Mouse (Mus musculus): ENCODE data around the gene Klhl8. TPM values are rescaled to one million over a fixed set of nuclear protein-coding genes. Genes with fewer than 3 reads are reported as not detected.

Gene Klhl8
- polyA plus RNA-seq, 1 experiment from 2014 or later = 2.4 TPM

GRCm38 (mm10) chr5:103855483-103856211 lies 55.4 kb downstream of the Klhl8 start:
- 63% methylated on average over 14 of the region's 14 CpGs for WGBS (ENCODE audit: insufficient replicate concordance)
- ATAC-seq = peak; percentile 78
- H3K36me3 ChIP-seq = peaks cover 49% of the 10 kb centered on the region

GRCm38 (mm10) chr5:103854807-103855194 lies 56.3 kb downstream of the Klhl8 start:
- no peaks in the 10 kb centered on the region for H3K9me3 ChIP-seq (replicated peaks)
- no peak for ATAC-seq
- no peak overlapping the region for H3K9ac ChIP-seq
- H3K27ac ChIP-seq = no peak overlapping the region
- no peaks in the 10 kb centered on the region for H3K27me3 ChIP-seq (replicated peaks)
- no peak overlapping the region for H3K4me3 ChIP-seq
- no peak overlapping the region for H3K4me2 ChIP-seq
- 86% methylated on average over 5 of the region's 5 CpGs for WGBS (ENCODE audit: insufficient replicate concordance)
- peaks cover 24% of the 10 kb centered on the region for H3K4me1 ChIP-seq
- H3K36me3 ChIP-seq = peaks cover 57% of the 10 kb centered on the region

More at GRCm38 (mm10) chr5:103855483-103856211, 55.4 kb downstream of the Klhl8 start:
- H3K9ac ChIP-seq = no peak overlapping the region
- H3K4me1 ChIP-seq = peaks cover 24% of the 10 kb centered on the region
- H3K4me2 ChIP-seq = no peak overlapping the region
- H3K27ac ChIP-seq = peak overlapping the region; percentile 11; the same call in 1 of the 2 replicates
- no peak overlapping the region for H3K4me3 ChIP-seq
- no peaks in the 10 kb centered on the region for H3K9me3 ChIP-seq (replicated peaks)
- H3K27me3 ChIP-seq (replicated peaks) = no peaks in the 10 kb centered on the region

GRCm38 (mm10) chr5:103854041-103854806 lies 56.8 kb downstream of the Klhl8 start:
- 68% methylated on average over 17 of the region's 17 CpGs for WGBS (ENCODE audit: insufficient replicate concordance)
- no peaks in the 10 kb centered on the region for H3K9me3 ChIP-seq (replicated peaks)
- H3K27ac ChIP-seq = no peak overlapping the region
- H3K36me3 ChIP-seq = peaks cover 63% of the 10 kb centered on the region
- no peak for ATAC-seq
- peaks cover 24% of the 10 kb centered on the region for H3K4me1 ChIP-seq
- H3K4me3 ChIP-seq = no peak overlapping the region
- no peak overlapping the region for H3K4me2 ChIP-seq
- no peaks in the 10 kb centered on the region for H3K27me3 ChIP-seq (replicated peaks)
- no peak overlapping the region for H3K9ac ChIP-seq

- Histone ChIP-seq H3K4me3 (no peak overlapping the region), H3K4me2 (no peak overlapping the region), H3K36me3 (peaks cover 76% of the 10 kb centered on the region), H3K27me3 (replicated peaks) (no peaks in the 10 kb centered on the region), H3K4me1 (peaks cover 24% of the 10 kb centered on the region), H3K9ac (no peak overlapping the region), H3K27ac (no peak overlapping the region), H3K9me3 (replicated peaks) (no peaks in the 10 kb centered on the region)
- WGBS (ENCODE audit: insufficient replicate concordance) = 82% methylated on average over 4 of the region's 4 CpGs
- no peak for ATAC-seq
Observed at GRCm38 (mm10) chr5:103852756-103853549, 58.1 kb downstream of the Klhl8 start.

- ATAC-seq = no peak
- WGBS (ENCODE audit: insufficient replicate concordance) = 91% methylated on average over 8 of the region's 8 CpGs
- no peaks in the 10 kb centered on the region for H3K27me3 ChIP-seq (replicated peaks)
- no peak overlapping the region for H3K27ac ChIP-seq
- no peaks in the 10 kb centered on the region for H3K9me3 ChIP-seq (replicated peaks)
- no peak overlapping the region for H3K4me2 ChIP-seq
- no peak overlapping the region for H3K4me3 ChIP-seq
- peaks cover 100% of the 10 kb centered on the region for H3K36me3 ChIP-seq
- no peaks in the 10 kb centered on the region for H3K4me1 ChIP-seq
- H3K9ac ChIP-seq = no peak overlapping the region
Observed at GRCm38 (mm10) chr5:103848546-103848945, 62.5 kb downstream of the Klhl8 start.

- Histone ChIP-seq H3K9me3 (replicated peaks) (no peaks in the 10 kb centered on the region), H3K9ac (no peak overlapping the region), H3K4me3 (no peak overlapping the region), H3K27me3 (replicated peaks) (no peaks in the 10 kb centered on the region), H3K4me2 (no peak overlapping the region), H3K27ac (no peak overlapping the region), H3K4me1 (no peaks in the 10 kb centered on the region), H3K36me3 (peaks cover 100% of the 10 kb centered on the region)
- 78% methylated on average over 5 of the region's 5 CpGs for WGBS (ENCODE audit: insufficient replicate concordance)
- no peak for ATAC-seq
Observed at GRCm38 (mm10) chr5:103846609-103847008, 64.5 kb downstream of the Klhl8 start.

GRCm38 (mm10) chr5:103846154-103846551 lies 64.9 kb downstream of the Klhl8 start:
- WGBS (ENCODE audit: insufficient replicate concordance) = 94% methylated on average over 10 of the region's 10 CpGs
- no peaks in the 10 kb centered on the region for H3K27me3 ChIP-seq (replicated peaks)
- H3K36me3 ChIP-seq = peaks cover 100% of the 10 kb centered on the region
- no peak for ATAC-seq
- H3K4me2 ChIP-seq = no peak overlapping the region
- H3K27ac ChIP-seq = no peak overlapping the region
- H3K4me3 ChIP-seq = no peak overlapping the region
- no peaks in the 10 kb centered on the region for H3K9me3 ChIP-seq (replicated peaks)
- H3K4me1 ChIP-seq = no peaks in the 10 kb centered on the region
- no peak overlapping the region for H3K9ac ChIP-seq

- Histone ChIP-seq H3K4me1 (no peaks in the 10 kb centered on the region), H3K9me3 (replicated peaks) (no peaks in the 10 kb centered on the region), H3K4me2 (no peak overlapping the region), H3K4me3 (no peak overlapping the region), H3K27ac (no peak overlapping the region), H3K27me3 (replicated peaks) (no peaks in the 10 kb centered on the region), H3K9ac (no peak overlapping the region), H3K36me3 (peaks cover 100% of the 10 kb centered on the region)
- 91% methylated on average over 19 of the region's 19 CpGs for WGBS (ENCODE audit: insufficient replicate concordance)
- ATAC-seq = no peak
Observed at GRCm38 (mm10) chr5:103845418-103846153, 65.5 kb downstream of the Klhl8 start.

- Histone ChIP-seq H3K4me1 (peaks cover 3% of the 10 kb centered on the region; the same call in 1 of the 2 replicates), H3K9me3 (replicated peaks) (no peaks in the 10 kb centered on the region), H3K4me2 (no peak overlapping the region), H3K9ac (no peak overlapping the region), H3K27ac (no peak overlapping the region), H3K4me3 (no peak overlapping the region), H3K27me3 (replicated peaks) (no peaks in the 10 kb centered on the region), H3K36me3 (peaks cover 100% of the 10 kb centered on the region)
- WGBS (ENCODE audit: insufficient replicate concordance) = 39% methylated on average over 1 of the region's 1 CpGs
- ATAC-seq = no peak
Observed at GRCm38 (mm10) chr5:103843938-103844337, 67.1 kb downstream of the Klhl8 start.

GRCm38 (mm10) chr5:103839265-103839626 lies 71.8 kb downstream of the Klhl8 start:
- no peak overlapping the region for H3K4me3 ChIP-seq
- H3K27ac ChIP-seq = no peak overlapping the region
- H3K4me2 ChIP-seq = no peak overlapping the region
- no peak for ATAC-seq
- no peaks in the 10 kb centered on the region for H3K27me3 ChIP-seq (replicated peaks)
- no peak overlapping the region for H3K9ac ChIP-seq
- 86% methylated on average over 3 of the region's 3 CpGs for WGBS (ENCODE audit: insufficient replicate concordance)
- H3K4me1 ChIP-seq = peaks cover 3% of the 10 kb centered on the region; the same call in 1 of the 2 replicates
- H3K36me3 ChIP-seq = peaks cover 99% of the 10 kb centered on the region
- H3K9me3 ChIP-seq (replicated peaks) = no peaks in the 10 kb centered on the region

GRCm38 (mm10) chr5:103838550-103839264 lies 72.4 kb downstream of the Klhl8 start:
- Histone ChIP-seq H3K4me1 (peaks cover 3% of the 10 kb centered on the region; the same call in 1 of the 2 replicates), H3K4me2 (no peak overlapping the region), H3K36me3 (peaks cover 99% of the 10 kb centered on the region), H3K27me3 (replicated peaks) (no peaks in the 10 kb centered on the region), H3K9ac (no peak overlapping the region), H3K9me3 (replicated peaks) (no peaks in the 10 kb centered on the region), H3K27ac (no peak overlapping the region), H3K4me3 (no peak overlapping the region)
- WGBS (ENCODE audit: insufficient replicate concordance) = 87% methylated on average over 15 of the region's 15 CpGs
- no peak for ATAC-seq
